Mouse (Mus musculus) kidney, postnatal 4 days (tissue): ENCODE measurements around the gene Flywch2.

Source experiments
- DNase-seq, 2 experiments: peaks; one replicate each; pipeline ENCODE4 v3.0.0; 2021; ENCODE audit warnings: mixed read lengths in 2 of 2

Flywch2 gene

GRCm38 (mm10) chr17:23785561-23786471 is at the start of gene Flywch2:
Flywch2 (minus strand) TSS chr17:23786081.
- peak; percentile 86 to 89 for DNase-seq

- no peak for DNase-seq
These were observed 45.3 kb upstream of the Flywch2 start for GRCm38 (mm10) chr17:23831201-23831600.

GRCm38 (mm10) chr17:23829064-23829619 is 43.3 kb upstream of the Flywch2 start, which contains the start of gene Elob:
Elob (minus strand) TSS chr17:23829136.
- DNase-seq, result peak; percentile 88 to 93

- peak; percentile 69 to 82 for DNase-seq
These were observed 42.6 kb upstream of the Flywch2 start for GRCm38 (mm10) chr17:23828271-23829001.

GRCm38 (mm10) chr17:23825591-23825990 is 39.7 kb upstream of the Flywch2 start:
- no peak for DNase-seq

- DNase-seq, result no peak
These were observed 37.7 kb upstream of the Flywch2 start for GRCm38 (mm10) chr17:23823614-23824013.

GRCm38 (mm10) chr17:23823018-23823417 is 37.1 kb upstream of the Flywch2 start:
- peak in 1 of 2 experiments; percentile 44 for DNase-seq

GRCm38 (mm10) chr17:23822094-23822493 is 36.2 kb upstream of the Flywch2 start:
- DNase-seq, result peak in 1 of 2 experiments; percentile 17

- DNase-seq, result no peak
These were observed 34.9 kb upstream of the Flywch2 start for GRCm38 (mm10) chr17:23820731-23821130.

- peak in 1 of 2 experiments; percentile 18 for DNase-seq
These were observed 33.4 kb upstream of the Flywch2 start for GRCm38 (mm10) chr17:23819235-23819634.

GRCm38 (mm10) chr17:23818579-23818978 is 32.7 kb upstream of the Flywch2 start:
- DNase-seq, result no peak

GRCm38 (mm10) chr17:23815641-23816040 is 29.8 kb upstream of the Flywch2 start:
- DNase-seq, result no peak

GRCm38 (mm10) chr17:23807918-23808317 is 22.0 kb upstream of the Flywch2 start:
- DNase-seq, result no peak

- DNase-seq, result peak; percentile 69 to 81
These were observed 21.0 kb upstream of the Flywch2 start for GRCm38 (mm10) chr17:23806867-23807266.

- DNase-seq, result no peak
These were observed 18.7 kb upstream of the Flywch2 start for GRCm38 (mm10) chr17:23804426-23805085.

- DNase-seq, result peak; percentile 88 to 94
These were observed 17.6 kb upstream of the Flywch2 start for GRCm38 (mm10) chr17:23803366-23804041.

- DNase-seq, result peak; percentile 97 to 99
These were observed 17.0 kb upstream of the Flywch2 start for GRCm38 (mm10) chr17:23802746-23803365.

- DNase-seq, result no peak
These were observed 15.7 kb upstream of the Flywch2 start for GRCm38 (mm10) chr17:23801627-23802026.

GRCm38 (mm10) chr17:23797316-23797715 is 11.4 kb upstream of the Flywch2 start:
- no peak for DNase-seq

GRCm38 (mm10) chr17:23795323-23795722 is 9.4 kb upstream of the Flywch2 start:
- no peak for DNase-seq

- no peak for DNase-seq
These were observed 5.1 kb upstream of the Flywch2 start for GRCm38 (mm10) chr17:23791079-23791357.
